Mouse (Mus musculus) brain, embryonic 14.5 days (tissue): ENCODE data around the gene Gm49510.

Experiments used
- CTCF ChIP-seq: fragments of 200-500 bp; IDR thresholded peaks from 2 replicates; pipeline ENCODE4 v1.5.1; 2012; ENCODE audit warnings: inconsistent platforms, mild to moderate bottlenecking, moderate library complexity, borderline replicate concordance; ENCODE audit not compliant: insufficient read depth, insufficient read length; ENCODE audit errors: extremely low read depth
- POLR2A ChIP-seq: fragments of 200-500 bp; IDR thresholded peaks from 2 replicates; pipeline ENCODE4 v1.6.1; 2012; ENCODE audit warnings: mild to moderate bottlenecking, inconsistent platforms, borderline replicate concordance; ENCODE audit not compliant: poor library complexity, insufficient read depth, insufficient read length, severe bottlenecking; ENCODE audit errors: extremely low read depth

- TF ChIP-seq POLR2A (no peak), CTCF (no peak)
Observed at GRCm38 (mm10) chr15:78896149-78896548, 3.3 kb upstream of the Gm49510 start.
